7 mouse cellular contexts compared by ENCODE assay signal in the genomic region with DNA sequence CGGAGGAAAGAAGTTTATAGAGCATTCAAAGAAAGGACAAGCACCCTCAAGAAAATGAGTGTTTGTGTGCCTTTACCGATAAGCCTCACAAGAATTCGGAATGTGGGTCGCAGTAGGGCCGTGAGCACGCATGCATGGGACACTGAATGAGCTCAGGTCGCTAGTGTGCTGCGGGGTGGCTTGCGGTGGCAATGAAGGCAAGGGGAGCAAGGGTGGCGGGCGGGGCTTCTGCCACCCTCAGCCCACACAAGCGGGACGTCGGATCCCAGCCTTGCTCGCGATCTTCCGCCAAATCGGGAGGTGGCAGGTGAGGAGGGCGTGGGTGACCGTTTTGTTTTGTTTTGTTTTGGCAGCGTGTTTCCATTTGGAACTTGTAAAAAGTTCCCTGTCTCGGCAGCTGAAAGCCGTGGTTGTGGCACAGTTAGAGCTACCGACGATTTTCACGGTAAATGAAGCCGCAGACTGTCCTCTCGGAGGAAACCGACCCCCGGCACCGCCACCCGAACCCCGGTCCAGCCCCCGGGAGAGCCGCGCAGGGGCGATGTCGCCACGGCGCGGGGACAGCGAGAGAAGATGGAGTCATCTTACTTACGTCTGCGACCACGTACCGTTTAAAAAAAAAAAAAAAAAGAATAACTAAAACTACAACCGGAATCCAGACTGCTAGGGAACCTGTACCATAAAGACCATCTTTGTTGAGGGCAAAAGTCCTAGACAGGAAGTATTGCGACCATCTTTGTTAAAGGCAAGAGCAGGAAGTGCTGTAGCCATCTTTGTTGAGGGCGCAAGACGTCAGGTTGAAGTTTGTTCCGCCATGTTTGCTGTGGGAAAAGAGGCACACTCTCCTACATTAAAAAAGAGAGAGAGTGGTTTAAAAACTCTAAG. TPM values are rescaled to one million over a fixed set of nuclear protein-coding genes. Genes with fewer than 3 reads are reported as not detected.
DNase-seq lines count a peak whose midpoint lies in the region; ATAC-seq and TF ChIP-seq lines count a peak whose summit lies in the region.

Cradd (minus strand) TSS at position 741 of the 885 bp plus-strand sequence.

- peak within 1 kb of the TSS; percentile 72 for H3K9ac ChIP-seq in embryonic facial prominence, embryonic 12.5 days
- peak within 1 kb of the TSS; percentile 72 for H3K9ac ChIP-seq in limb, embryonic 11.5 days (ENCODE audit: low read length)
- peak within 1 kb of the TSS; percentile 68 for H3K9ac ChIP-seq in midbrain, embryonic 14.5 days (replicated peaks; ENCODE audit: low read length)

- H3K4me1 ChIP-seq in embryonic facial prominence, embryonic 12.5 days = peaks cover 14% of the 10 kb centered on the region
- no peaks in the 10 kb centered on the region for H3K4me1 ChIP-seq in limb, embryonic 11.5 days (ENCODE audit: control insufficient read depth, insufficient read depth, low read length)
- peaks cover 12% of the 10 kb centered on the region for H3K4me1 ChIP-seq in midbrain, embryonic 14.5 days (ENCODE audit: control insufficient read depth, insufficient read depth, low read length)
- peaks cover 4% of the 10 kb centered on the region; the same call in 1 of the 2 replicates for H3K4me1 ChIP-seq in spleen, adult 2 months (ENCODE audit: control insufficient read depth, insufficient read depth, insufficient read length)

- H3K27ac ChIP-seq in embryonic facial prominence, embryonic 12.5 days = peak within 1 kb of the TSS; percentile 97
- peak within 1 kb of the TSS; percentile 82 for H3K27ac ChIP-seq in limb, embryonic 11.5 days (replicated peaks; ENCODE audit: low read depth, low read length)
- H3K27ac ChIP-seq in midbrain, embryonic 14.5 days (replicated peaks; ENCODE audit: low read depth, low read length) = peak within 1 kb of the TSS; percentile 94
- peak within 1 kb of the TSS; percentile 98 for H3K27ac ChIP-seq in spleen, adult 2 months (ENCODE audit: insufficient read depth, low read length)

- no peak for TF ChIP-seq CTCF in spleen, adult 2 months (IDR thresholded peaks at IDR 0.05; ENCODE audit: extremely low read depth, insufficient read depth, insufficient read length, insufficient replicate concordance)

- ATAC-seq in embryonic facial prominence, embryonic 12.5 days (ENCODE audit: insufficient number of reproducible peaks, insufficient read depth, low FRiP score, low TSS enrichment) = peak; percentile 76
- ATAC-seq in limb, embryonic 11.5 days (ENCODE audit: insufficient number of reproducible peaks, low FRiP score, low TSS enrichment, low read depth) = peak; percentile 85; the same call in 1 of the 2 replicates
- peak; percentile 89 for ATAC-seq in midbrain, embryonic 14.5 days (ENCODE audit: low FRiP score, low TSS enrichment)

- peak within 1 kb of the TSS; percentile 58 for H3K4me2 ChIP-seq in embryonic facial prominence, embryonic 12.5 days (replicated peaks)
- peak within 1 kb of the TSS; percentile 61 for H3K4me2 ChIP-seq in limb, embryonic 11.5 days (ENCODE audit: low read depth, severe bottlenecking)
- peak within 1 kb of the TSS; percentile 60 for H3K4me2 ChIP-seq in midbrain, embryonic 14.5 days (ENCODE audit: low read length)

- 1% methylated on average over 51 of the region's 51 CpGs for WGBS in embryonic facial prominence, embryonic 12.5 days
- WGBS in limb, embryonic 11.5 days = under 1% methylated on average over 51 of the region's 51 CpGs
- WGBS in midbrain, embryonic 14.5 days = under 1% methylated on average over 51 of the region's 51 CpGs
- WGBS in spleen, adult 2 months = 1% methylated on average over 51 of the region's 51 CpGs

- no peaks in the 10 kb centered on the region for H3K27me3 ChIP-seq in embryonic facial prominence, embryonic 12.5 days
- H3K27me3 ChIP-seq in limb, embryonic 11.5 days (ENCODE audit: control insufficient read depth, insufficient read depth, low read length) = no peaks in the 10 kb centered on the region
- no peaks in the 10 kb centered on the region for H3K27me3 ChIP-seq in midbrain, embryonic 14.5 days (ENCODE audit: control insufficient read depth, insufficient read depth, low read length)
- no peaks in the 10 kb centered on the region for H3K27me3 ChIP-seq in spleen, adult 2 months (ENCODE audit: control insufficient read depth, insufficient read depth, low read length)

- H3K4me3 ChIP-seq in embryonic facial prominence, embryonic 12.5 days = peak within 1 kb of the TSS; percentile 61
- H3K4me3 ChIP-seq in limb, embryonic 11.5 days (ENCODE audit: low read depth, low read length) = peak within 1 kb of the TSS; percentile 55
- H3K4me3 ChIP-seq in midbrain, embryonic 14.5 days (replicated peaks; ENCODE audit: low read depth, low read length) = peak within 1 kb of the TSS; percentile 53
- peak within 1 kb of the TSS; percentile 70 for H3K4me3 ChIP-seq in spleen, adult 2 months (ENCODE audit: extremely low read depth, insufficient read depth, insufficient read length)

- no peaks in the 10 kb centered on the region for H3K9me3 ChIP-seq in embryonic facial prominence, embryonic 12.5 days
- no peaks in the 10 kb centered on the region for H3K9me3 ChIP-seq in limb, embryonic 11.5 days (ENCODE audit: control insufficient read depth, low read length)
- H3K9me3 ChIP-seq in midbrain, embryonic 14.5 days (ENCODE audit: control insufficient read depth, low read length) = no peaks in the 10 kb centered on the region

- DNase-seq in adrenal gland, postnatal 25 days = peak; percentile 75
- peak; percentile 98 for DNase-seq in heart, adult 11 months
- DNase-seq in kidney, adult 18-20 months = peak; percentile 90
- DNase-seq in limb, embryonic 11.5 days (ENCODE audit: low spot score) = peak; percentile 81
- DNase-seq in midbrain, embryonic 14.5 days = peak; percentile 96
- DNase-seq in spleen, adult 2 months (ENCODE audit: low read depth in 1 of 2, low spot score in 2 of 2) = peak; percentile 83 to 97

- peak; percentile 7 for TF ChIP-seq POLR2A in spleen, adult 2 months (IDR thresholded peaks at IDR 0.05; ENCODE audit: low read depth, low read length)

- H3K36me3 ChIP-seq in embryonic facial prominence, embryonic 12.5 days = no peaks in the 10 kb centered on the region
- no peaks in the 10 kb centered on the region for H3K36me3 ChIP-seq in limb, embryonic 11.5 days (ENCODE audit: control insufficient read depth, insufficient read depth, low read length)
- H3K36me3 ChIP-seq in midbrain, embryonic 14.5 days (ENCODE audit: control insufficient read depth, insufficient read depth, low read length) = no peaks in the 10 kb centered on the region
- H3K36me3 ChIP-seq in spleen, adult 2 months (ENCODE audit: control insufficient read depth, insufficient read depth, low read length) = no peaks in the 10 kb centered on the region

RNA-seq across cellular contexts. Expression of gene Cradd, which starts in this region (rescaled TPM):
- 15.2 and 19.1 TPM in 2 replicates for total RNA-seq in adrenal gland, postnatal 25 days (2021)
- polyA plus RNA-seq in embryonic facial prominence, embryonic 12.5 days (2016; fragmentation: Nextera tagmentation; extraction: Ambion mirVana) = 12.1 and 14.1 TPM in 2 replicates
- polyA plus RNA-seq in limb, embryonic 11.5 days (2014; fragmentation: Nextera tagmentation; extraction: Ambion mirVana) = 13.4 and 13.6 TPM in 2 replicates
- 12.0 and 12.5 TPM in 2 replicates for polyA plus RNA-seq in midbrain, embryonic 14.5 days (2014; fragmentation: Nextera tagmentation; extraction: Ambion mirVana)
- 8.2 and 10.2 TPM in 2 replicates for polyA plus RNA-seq in spleen, adult 2 months (2012; rRNA removed)

Comparison
In these comparisons a context has a peak if more than half of its experiments do, and no peak if none do; other contexts are left out.
1. Peak in every context shown above with its lines: DNase-seq, ATAC-seq, H3K4me3 ChIP-seq and H3K27ac ChIP-seq.